Mouse (Mus musculus) left cerebral cortex, postnatal 25 days (tissue): Measurements from ENCODE around the gene Cmas. TPM values are rescaled to one million over a fixed set of nuclear protein-coding genes. Genes with fewer than 3 reads are reported as not detected.

Experiments
- DNase-seq, 2 experiments: peaks; one replicate each; pipeline ENCODE4 v3.0.0; 2022; ENCODE audit warnings: low spot score in 2 of 2, mixed read lengths in 1 of 2
- intact Hi-C: fragments of 180-260 bp; cut with DNase I; formaldehyde crosslinking; loops from one replicate; pipeline ENCODE4 v1.15.1; 2025
- total RNA-seq, 2 experiments: library from RNA; stranded (reverse); gene quantifications; 2 replicates each; pipeline ENCODE4 v1.2.3; 2021

The Cmas gene
- total RNA-seq, result 100 to 1,000 TPM; 115 to 120 TPM

DNA sequence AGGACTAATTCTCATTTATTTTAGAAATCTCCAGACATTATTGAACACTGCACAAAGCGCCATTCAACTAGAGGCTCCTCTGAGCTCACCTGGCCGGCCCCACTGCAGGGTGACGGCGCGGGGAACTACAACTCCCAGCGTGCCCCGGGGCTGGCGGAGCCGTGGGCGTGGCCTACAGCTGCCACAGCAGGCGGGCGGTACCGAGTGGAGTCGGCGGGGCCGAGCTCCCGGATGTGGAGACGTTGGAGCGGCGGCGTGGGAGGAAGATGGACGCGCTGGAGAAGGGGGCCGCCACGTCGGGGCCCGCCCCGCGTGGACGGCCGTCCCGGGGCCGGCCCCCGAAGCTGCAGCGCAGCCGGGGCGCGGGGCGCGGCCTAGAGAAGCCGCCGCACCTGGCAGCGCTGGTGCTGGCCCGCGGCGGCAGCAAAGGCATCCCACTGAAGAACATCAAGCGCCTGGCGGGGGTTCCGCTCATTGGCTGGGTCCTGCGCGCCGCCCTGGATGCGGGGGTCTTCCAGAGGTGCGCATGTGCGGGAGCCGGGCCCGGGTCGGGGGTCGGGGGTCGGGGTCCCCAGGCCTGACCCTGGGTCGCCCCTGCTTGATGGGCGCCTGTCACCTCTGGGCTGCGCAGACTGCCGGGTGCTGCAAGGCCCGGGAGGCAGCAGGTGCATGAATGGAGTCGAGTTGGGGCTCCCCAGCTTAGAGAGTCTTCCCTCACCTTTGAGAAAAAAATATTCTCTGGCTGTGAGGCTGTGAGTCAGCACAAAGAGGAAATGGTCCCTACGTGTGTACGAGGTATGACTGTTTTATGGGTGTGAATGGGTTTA is at the start of gene Cmas:
Gene Cmas (plus strand): TSS at position 180 of the 827 bp plus-strand sequence.
- intact Hi-C loops, result loop anchor here (1.0 kb wide), 1 partner anchor 208 kb away; the partner anchor contains the start of gene St8sia1
- DNase-seq, result peak; percentile 92 to 94

GRCm38 (mm10) chr6:142706688-142707087 is 49.8 kb upstream of the Cmas start:
- intact Hi-C loops, result no loop called here
- no peak for DNase-seq

GRCm38 (mm10) chr6:142708369-142708768 is 48.1 kb upstream of the Cmas start:
- intact Hi-C loops, result no loop called here
- DNase-seq, result no peak

GRCm38 (mm10) chr6:142710690-142711089 is 45.8 kb upstream of the Cmas start:
- intact Hi-C loops, result no loop called here
- DNase-seq, result no peak

DNA sequence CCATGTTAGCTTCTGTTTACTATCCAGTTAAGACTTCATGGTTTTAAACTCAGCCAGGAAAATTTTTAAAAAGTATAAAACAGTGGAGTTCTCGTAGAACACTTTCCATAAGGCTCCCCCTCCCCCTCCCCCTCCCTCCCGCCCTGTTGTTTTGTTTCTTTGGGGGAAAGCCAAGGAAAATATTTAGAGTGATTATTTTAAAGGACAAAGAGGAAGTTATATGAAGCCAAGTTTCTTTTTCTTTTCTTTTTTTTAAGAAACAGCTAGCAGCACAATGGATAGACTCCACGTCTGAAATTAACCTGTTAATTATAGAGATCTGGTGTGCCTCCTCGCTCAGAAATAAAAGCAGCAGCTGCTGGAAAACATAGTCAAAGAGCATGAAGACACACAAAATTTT is 45.4 kb upstream of the Cmas start:
- intact Hi-C loops, result no loop called here
- DNase-seq, result no peak

GRCm38 (mm10) chr6:142715026-142715425 is 41.5 kb upstream of the Cmas start:
- intact Hi-C loops, result no loop called here

DNA sequence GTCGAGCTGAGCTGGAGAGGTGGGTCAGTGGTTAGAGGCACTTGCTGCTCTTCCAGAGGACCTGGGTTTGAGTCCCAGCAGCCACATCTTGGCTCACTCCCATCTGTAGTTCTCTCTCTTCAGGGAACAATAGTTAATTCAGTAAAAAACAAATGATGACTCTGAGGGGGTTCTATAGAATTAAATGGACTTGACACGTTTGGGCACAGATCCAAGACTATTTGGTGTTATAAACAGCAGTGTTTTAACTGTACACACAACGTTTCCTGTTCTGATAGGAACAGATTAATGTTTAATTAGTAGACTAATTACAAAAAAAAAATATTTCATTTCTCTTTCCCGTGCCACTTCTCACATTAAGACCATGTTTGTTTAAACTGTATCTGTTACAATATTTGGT is 39.3 kb upstream of the Cmas start:
- no peak for DNase-seq
- intact Hi-C loops, result no loop called here

More at GRCm38 (mm10) chr6:142715026-142715425, 41.5 kb upstream of the Cmas start:
- no peak for DNase-seq

DNA sequence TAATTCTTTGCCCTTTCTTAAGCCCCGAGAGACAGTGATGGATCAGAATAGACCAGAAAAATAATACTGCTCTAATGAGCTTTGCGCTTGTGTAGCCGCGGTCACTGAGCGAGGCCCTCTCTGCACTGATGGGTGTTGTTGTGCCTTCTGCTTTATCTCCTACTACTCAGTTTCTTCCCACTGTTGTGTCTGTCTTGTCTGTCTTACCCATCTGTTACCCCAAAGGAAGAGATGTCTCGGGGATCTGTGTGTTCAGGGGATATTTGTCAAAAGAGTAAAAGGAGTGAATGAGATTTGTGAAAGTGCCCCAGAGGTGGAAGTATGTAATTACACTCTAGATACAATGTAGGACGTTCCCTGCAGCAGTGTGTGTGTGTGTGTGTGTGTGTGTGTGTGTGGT is 38.3 kb upstream of the Cmas start:
- DNase-seq, result no peak
- intact Hi-C loops, result no loop called here

- intact Hi-C loops, result loop anchor here (5.0 kb wide), 1 partner anchor 168 kb away; no protein-coding TSS in a partner anchor
- no peak for DNase-seq
Observed at GRCm38 (mm10) chr6:142720641-142721040, 35.8 kb upstream of the Cmas start.

DNA sequence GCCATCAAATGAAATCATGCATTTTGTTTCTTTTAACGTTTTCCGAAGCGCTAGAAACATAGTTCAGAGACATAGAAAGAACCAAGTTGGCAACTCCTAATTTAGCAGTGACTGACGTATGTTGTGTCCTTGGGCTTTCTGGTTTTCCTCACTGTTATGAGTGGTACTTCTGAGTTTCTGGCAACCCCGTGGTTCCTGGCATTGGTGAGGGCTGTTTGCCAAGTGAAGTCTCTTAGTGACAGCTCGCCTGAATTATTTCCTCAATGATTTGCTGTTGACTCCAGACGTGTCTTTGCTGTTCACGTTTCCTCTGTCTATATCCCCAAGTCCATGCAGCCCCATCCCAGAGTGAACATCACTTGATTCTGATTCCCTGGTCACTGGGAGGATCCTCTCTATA is 34.8 kb upstream of the Cmas start:
- no peak for DNase-seq
- intact Hi-C loops, result loop anchor here (5.0 kb wide), 1 partner anchor 169 kb away; no protein-coding TSS in a partner anchor

GRCm38 (mm10) chr6:142726032-142726431 is 30.5 kb upstream of the Cmas start:
- intact Hi-C loops, result no loop called here
- DNase-seq, result no peak

DNA sequence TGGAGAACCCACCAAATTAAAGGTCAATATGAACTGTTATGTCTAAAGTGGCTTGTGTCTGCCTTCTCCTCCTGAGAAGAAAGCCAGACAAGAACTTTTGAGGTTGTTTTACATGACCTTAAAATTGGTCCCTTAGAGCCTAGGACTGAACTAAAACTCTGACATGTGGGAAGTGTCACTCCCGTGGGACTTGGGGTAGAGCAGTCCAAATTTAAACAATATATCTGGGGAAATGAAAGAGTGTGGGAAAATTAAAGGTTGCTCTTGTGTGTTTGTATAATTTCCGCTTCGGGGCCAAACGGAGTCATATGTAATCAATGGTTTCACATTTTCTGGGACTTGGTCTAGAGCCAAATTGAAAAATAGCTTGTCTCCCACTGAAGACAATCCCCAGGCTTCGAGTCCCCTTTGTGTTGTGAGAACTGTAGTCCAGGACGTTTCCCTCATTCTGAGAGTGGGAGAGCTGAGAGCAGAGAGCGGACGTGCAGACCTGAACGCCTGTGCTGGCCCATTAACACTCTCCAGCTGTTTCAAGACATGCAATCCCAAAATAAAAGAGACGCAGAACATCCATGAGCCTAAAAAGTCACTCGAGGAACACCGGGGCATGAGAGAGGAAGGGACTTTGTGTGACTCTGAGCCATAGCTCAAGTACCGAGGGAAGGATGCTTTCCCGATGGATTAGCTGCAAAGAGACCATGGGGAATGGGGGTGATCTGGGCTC is 23.8 kb upstream of the Cmas start:
- DNase-seq, result no peak
- intact Hi-C loops, result no loop called here

- peak; percentile 38 to 58 for DNase-seq
- intact Hi-C loops, result loop anchor here (1.0 kb wide), 1 partner anchor 210 kb away; no protein-coding TSS in a partner anchor
Observed at GRCm38 (mm10) chr6:142735302-142736005, 21.0 kb upstream of the Cmas start.

GRCm38 (mm10) chr6:142738225-142738624 is 18.3 kb upstream of the Cmas start:
- DNase-seq, result no peak
- intact Hi-C loops, result no loop called here

DNA sequence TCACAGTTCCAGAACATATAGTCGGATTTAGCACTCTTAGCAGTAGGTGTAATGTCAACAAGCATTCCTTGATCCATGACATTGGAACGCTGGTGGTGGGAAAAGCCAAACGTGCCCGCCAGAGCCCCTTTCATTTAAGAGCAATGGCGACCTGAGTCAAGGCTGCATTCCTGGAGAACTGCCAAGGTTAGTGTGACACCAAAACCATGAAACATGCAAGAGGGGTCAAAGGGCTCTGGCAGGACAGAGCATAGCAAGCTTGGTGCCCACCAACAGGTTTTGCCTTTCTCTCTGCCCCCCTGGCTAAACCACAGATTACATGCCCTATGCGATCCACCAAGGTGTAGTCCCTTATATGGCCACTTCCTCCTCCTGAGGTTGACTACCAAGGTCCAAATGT is 17.8 kb upstream of the Cmas start:
- DNase-seq, result no peak
- intact Hi-C loops, result no loop called here

GRCm38 (mm10) chr6:142741763-142742162 is 14.7 kb upstream of the Cmas start:
- intact Hi-C loops, result no loop called here
- no peak for DNase-seq

DNA sequence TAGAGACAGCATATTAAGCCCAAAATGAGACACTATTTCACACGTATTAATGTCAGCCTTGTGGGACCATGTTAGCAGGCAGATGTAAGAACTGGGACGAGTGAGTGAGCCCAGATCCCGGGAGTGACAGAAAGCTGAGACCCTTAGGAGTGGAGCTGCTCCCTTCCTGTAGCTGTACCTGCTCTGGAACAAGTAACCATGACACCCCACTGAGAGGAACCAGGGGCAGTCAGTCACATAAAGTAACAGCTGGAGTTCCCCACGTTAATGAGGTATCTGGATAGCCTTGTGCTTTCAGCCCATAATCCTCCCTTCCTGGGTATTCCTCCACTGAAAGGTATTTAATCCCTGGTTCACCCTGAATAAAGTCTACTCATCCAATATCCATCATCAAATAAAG is 13.3 kb upstream of the Cmas start:
- intact Hi-C loops, result no loop called here
- no peak for DNase-seq

DNA sequence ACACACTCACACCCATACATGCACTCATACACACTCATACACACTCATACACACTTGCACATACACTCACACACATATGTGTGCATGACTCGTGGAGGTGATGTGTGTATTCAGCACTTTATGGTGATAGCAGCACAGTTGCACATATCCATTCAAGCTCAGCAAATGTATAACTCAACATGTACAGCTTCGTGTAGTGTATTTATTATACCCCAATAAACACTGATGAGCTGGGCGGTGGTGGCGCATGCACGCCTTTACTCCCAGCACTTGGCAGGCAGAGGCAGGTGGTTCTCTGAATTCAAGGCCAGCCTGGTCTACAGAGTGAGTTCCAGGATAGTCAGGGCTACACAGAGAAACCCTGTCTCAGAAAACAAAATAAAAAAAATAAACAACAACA is 11.0 kb upstream of the Cmas start:
- intact Hi-C loops, result no loop called here

GRCm38 (mm10) chr6:142746765-142747164 is 9.7 kb upstream of the Cmas start:
- intact Hi-C loops, result no loop called here
- DNase-seq, result peak in 1 of 2 experiments; percentile 24

More for the DNA sequence above, 11.0 kb upstream of the Cmas start:
- DNase-seq, result no peak

DNA sequence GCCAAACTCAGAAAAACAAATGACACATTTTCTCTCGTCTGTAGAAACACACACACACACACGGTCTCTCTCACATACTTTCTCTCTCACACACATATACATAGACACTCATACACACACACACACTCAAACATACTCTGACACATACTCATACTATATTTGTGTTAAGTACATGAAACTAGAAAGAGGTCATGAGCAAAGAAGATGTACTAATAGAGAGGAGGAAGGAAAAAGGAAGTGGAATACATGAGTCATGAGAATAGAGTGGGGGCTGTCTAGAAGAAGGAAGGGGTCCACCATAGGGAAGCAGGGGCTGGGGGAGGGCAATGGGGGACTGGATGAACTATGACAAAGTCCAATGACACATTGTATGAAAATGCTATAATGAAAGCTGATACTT is 9.3 kb upstream of the Cmas start:
- intact Hi-C loops, result no loop called here
- no peak for DNase-seq
